Mouse (Mus musculus) layer of hippocampus, postnatal 10 days (tissue): ENCODE measurements at regions not wholly inside any gene's neighbourhood (a gene's known extent, or its start where the extent isn't known, plus 50 kb on each side); places are given as distances from the start of the nearest gene placed in this dataset.

Source experiments
- DNase-seq, 2 experiments: peaks; one replicate each; pipeline ENCODE4 v3.0.0; 2021; ENCODE audit warnings: low spot score in 2 of 2

- DNase-seq, result no peak
These were observed 200.6 kb downstream of the Tgfb2 start for GRCm38 (mm10) chr1:186505051-186505711.

GRCm38 (mm10) chr1:186501726-186502125 lies 204.1 kb downstream of the Tgfb2 start:
- no peak for DNase-seq

GRCm38 (mm10) chr1:186497872-186498271 lies 207.9 kb downstream of the Tgfb2 start:
- no peak for DNase-seq

- DNase-seq, result no peak
These were observed 208.5 kb downstream of the Tgfb2 start for GRCm38 (mm10) chr1:186497333-186497732.

- no peak for DNase-seq
These were observed 211.4 kb downstream of the Tgfb2 start for GRCm38 (mm10) chr1:186494411-186494783.

- no peak for DNase-seq
These were observed 212.0 kb downstream of the Tgfb2 start for GRCm38 (mm10) chr1:186493664-186494410.

GRCm38 (mm10) chr1:186482177-186482576 lies 223.6 kb downstream of the Tgfb2 start:
- DNase-seq, result no peak

- no peak for DNase-seq
These were observed 225.8 kb downstream of the Tgfb2 start for GRCm38 (mm10) chr1:186480019-186480418.

GRCm38 (mm10) chr1:186478428-186479238 lies 227.2 kb downstream of the Tgfb2 start:
- DNase-seq, result no peak

GRCm38 (mm10) chr1:186474844-186475243 lies 230.9 kb downstream of the Tgfb2 start:
- peak; percentile 17 to 36 for DNase-seq

- no peak for DNase-seq
These were observed 231.4 kb downstream of the Tgfb2 start for GRCm38 (mm10) chr1:186474385-186474784.

GRCm38 (mm10) chr1:186472955-186473354 lies 232.8 kb downstream of the Tgfb2 start:
- no peak for DNase-seq

GRCm38 (mm10) chr1:186465526-186465925 lies 240.3 kb downstream of the Tgfb2 start:
- DNase-seq, result no peak

- DNase-seq, result no peak
These were observed 245.0 kb downstream of the Tgfb2 start for GRCm38 (mm10) chr1:186460742-186461141.

- DNase-seq, result no peak
These were observed 247.6 kb downstream of the Tgfb2 start for GRCm38 (mm10) chr1:186458099-186458637.

GRCm38 (mm10) chr1:186457098-186457497 lies 248.7 kb downstream of the Tgfb2 start:
- no peak for DNase-seq

GRCm38 (mm10) chr1:186456131-186456530 lies 249.7 kb downstream of the Tgfb2 start:
- peak; percentile 24 to 27 for DNase-seq

GRCm38 (mm10) chr1:186455177-186455660 lies 250.6 kb downstream of the Tgfb2 start:
- DNase-seq, result no peak

- no peak for DNase-seq
These were observed 251.2 kb downstream of the Tgfb2 start for GRCm38 (mm10) chr1:186454393-186455085.

GRCm38 (mm10) chr1:186448841-186449650 lies 256.7 kb downstream of the Tgfb2 start:
- DNase-seq, result peak; percentile 11 to 13
